Mouse (Mus musculus) limb, embryonic 15.5 days (tissue): ENCODE data around the gene Prdx6b. TPM values are rescaled to one million over a fixed set of nuclear protein-coding genes. Genes with fewer than 3 reads are reported as not detected.

Source experiments
- ATAC-seq: fragments of 200-750 bp; cut with Nextera tagmentation; 2 replicates; pipeline ENCODE4 v1.8.0; 2017; ENCODE audit warnings: low read depth, moderate TSS enrichment; ENCODE audit not compliant: insufficient number of reproducible peaks, low FRiP score, low TSS enrichment
- H3K27ac ChIP-seq: fragments of 300-500 bp; sonication (generic); 2 replicates; pipeline ENCODE4 v1.5.1; 2015; ENCODE audit warnings: moderate library complexity, mild to moderate bottlenecking, inconsistent platforms
- H3K27me3 ChIP-seq: fragments of 300-500 bp; sonication (generic); 2 replicates; pipeline ENCODE4 v1.6.1; 2015; ENCODE audit warnings: inconsistent platforms
- H3K36me3 ChIP-seq: fragments of 300-500 bp; sonication (generic); 2 replicates; pipeline ENCODE4 v1.6.1; 2015; ENCODE audit warnings: inconsistent platforms
- H3K4me1 ChIP-seq: fragments of 300-500 bp; sonication (generic); 2 replicates; pipeline ENCODE4 v1.6.1; 2015; ENCODE audit warnings: inconsistent platforms
- H3K4me2 ChIP-seq: fragments of 300-500 bp; sonication (generic); 2 replicates; pipeline ENCODE4 v1.6.1; 2015; ENCODE audit warnings: mild to moderate bottlenecking, inconsistent platforms
- H3K4me3 ChIP-seq: fragments of 300-500 bp; sonication (generic); 2 replicates; pipeline ENCODE4 v1.5.1; 2015; ENCODE audit warnings: mild to moderate bottlenecking, inconsistent platforms
- H3K9ac ChIP-seq: fragments of 300-500 bp; sonication (generic); 2 replicates; pipeline ENCODE4 v1.6.1; 2015; ENCODE audit warnings: inconsistent platforms
- H3K9me3 ChIP-seq: fragments of 300-500 bp; sonication (generic); 2 replicates; pipeline ENCODE4 v1.6.1; 2016; ENCODE audit warnings: inconsistent platforms
- WGBS: fragments of 180-500 bp; shearing (Covaris S2); methylation state at CpG from one replicate; pipeline ENCODE4 v1.1.7; 2015; 5-methylcytosine and 5-hydroxymethylcytosine counted together
- polyA plus RNA-seq: library from polyadenylated mRNA; unstranded; fragments of >200 nt; fragmentation: Nextera tagmentation; extraction: Ambion mirVana; gene quantifications from 2 replicates; pipeline ENCODE4 v1.2.1, GENCODE M21; 2015

The Prdx6b gene
- polyA plus RNA-seq, 1 experiment from 2014 or later = not detected

DNA sequence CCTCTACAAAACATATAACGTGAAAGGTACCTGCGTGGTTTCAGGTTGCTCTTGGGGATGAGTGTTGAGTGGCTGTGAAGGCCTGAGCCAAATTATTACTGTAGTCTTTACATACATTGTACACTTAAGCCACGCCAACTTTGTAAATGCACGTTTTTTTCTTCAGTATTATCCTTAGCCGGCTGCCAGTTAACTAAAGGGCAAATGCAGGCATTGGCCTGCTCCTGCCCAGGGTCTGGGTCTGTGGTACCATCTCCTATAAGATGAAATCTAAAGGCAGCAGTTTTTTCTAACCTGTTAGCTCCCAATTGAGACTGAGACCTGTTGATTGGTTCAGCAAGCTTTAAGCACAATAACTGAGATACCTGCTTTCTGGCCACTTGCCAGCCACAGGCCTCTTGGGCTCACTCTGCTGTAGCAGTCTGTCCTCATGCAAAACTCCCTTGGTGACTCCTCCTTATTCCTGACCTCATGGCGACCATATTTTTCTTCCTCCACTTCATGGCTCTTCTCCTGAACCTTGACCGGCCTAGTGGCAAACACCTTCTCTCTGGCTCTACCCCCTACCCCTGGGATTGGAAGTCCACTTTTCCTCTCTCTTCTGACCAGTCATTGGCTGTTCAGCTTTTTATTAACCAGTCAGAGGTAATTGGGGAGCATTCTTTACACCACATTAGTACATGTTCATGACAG, 36.8 kb downstream of the Prdx6b start:
- Histone ChIP-seq H3K36me3 (peaks cover 44% of the 10 kb centered on the region), H3K27me3 (no peaks in the 10 kb centered on the region), H3K4me2 (no peak overlapping the region), H3K4me3 (no peak overlapping the region), H3K9ac (no peak overlapping the region), H3K9me3 (no peaks in the 10 kb centered on the region), H3K27ac (no peak overlapping the region), H3K4me1 (no peaks in the 10 kb centered on the region)
- no peak for ATAC-seq
- WGBS = 91% methylated on average over 7 of the region's 7 CpGs

DNA sequence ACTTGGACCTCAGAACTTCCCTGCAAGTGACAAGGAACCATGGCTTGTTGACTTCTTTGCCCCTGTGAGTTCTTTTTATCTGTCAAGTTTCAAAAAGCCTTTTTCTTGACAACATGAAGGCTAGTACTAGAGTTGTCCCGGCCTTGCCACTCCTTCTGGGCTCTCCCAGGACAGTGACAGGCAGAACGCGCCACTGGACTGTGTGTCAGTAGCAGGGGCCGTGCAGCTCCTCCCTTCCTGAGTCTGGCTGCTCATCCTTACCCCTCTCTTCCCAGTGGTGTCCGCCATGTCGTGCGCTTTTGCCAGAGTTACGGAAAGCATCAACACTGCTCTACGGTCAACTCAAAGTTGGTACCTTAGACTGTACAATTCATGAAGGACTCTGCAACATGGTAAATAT, 48.3 kb downstream of the Prdx6b start:
- WGBS = 96% methylated on average over 9 of the region's 9 CpGs
- H3K4me1 ChIP-seq = no peaks in the 10 kb centered on the region
- H3K4me2 ChIP-seq = no peak overlapping the region
- no peak overlapping the region for H3K27ac ChIP-seq
- no peak for ATAC-seq
- no peak overlapping the region for H3K4me3 ChIP-seq
- no peaks in the 10 kb centered on the region for H3K27me3 ChIP-seq
- no peak overlapping the region for H3K9ac ChIP-seq
- H3K9me3 ChIP-seq = no peaks in the 10 kb centered on the region
- peaks cover 62% of the 10 kb centered on the region for H3K36me3 ChIP-seq

Other genes starting within 250 kb of the Prdx6b start
- gene Pde1a, start 163.0 kb upstream of the Prdx6b start, polyA plus RNA-seq = 4.9 and 5.7 TPM in 2 replicates
- 66.1 and 69.4 TPM in 2 replicates for gene Dnajc10, start 23.0 kb downstream of the Prdx6b start, polyA plus RNA-seq
- 9.0 and 11.2 TPM in 2 replicates for gene Frzb, start 155.2 kb downstream of the Prdx6b start, polyA plus RNA-seq